Mouse (Mus musculus): ENCODE measurements around the gene Rap1a.

The Rap1a gene

DNA sequence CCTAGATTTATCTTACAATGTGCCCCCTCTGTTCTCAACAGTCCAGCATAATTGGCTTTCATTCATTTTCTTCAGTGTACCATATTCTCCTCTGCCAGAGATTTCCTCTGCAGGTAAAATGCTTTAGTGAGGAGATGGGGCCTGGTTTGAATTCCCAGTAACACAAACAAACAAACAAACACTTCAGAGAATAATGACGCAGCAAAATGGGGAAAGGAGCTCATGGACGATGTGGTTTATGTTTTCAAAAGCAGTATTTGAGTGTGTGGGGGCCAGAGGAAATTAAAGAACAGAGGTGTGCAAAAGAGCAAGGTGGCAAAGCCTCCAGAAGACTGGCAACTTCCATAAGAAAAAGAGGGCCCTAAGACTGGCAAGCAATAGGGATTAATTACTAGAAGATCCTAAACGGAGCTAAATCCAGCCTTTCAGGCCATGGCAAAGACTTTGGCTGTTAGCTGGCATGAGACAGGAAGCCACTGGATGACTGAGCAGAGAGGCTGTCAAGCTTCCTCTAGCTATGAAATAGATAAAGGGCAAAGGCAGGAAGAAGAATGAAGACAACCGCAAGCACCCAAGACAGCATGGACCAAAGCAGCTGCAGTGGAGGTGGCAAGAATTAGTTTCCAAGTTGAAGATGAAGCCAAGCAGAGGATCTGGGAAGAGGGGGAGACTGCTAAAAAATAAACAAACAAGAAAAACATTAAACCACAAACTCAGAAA lies 37.8 kb downstream of the Rap1a start:
- no peak for DNase-seq (ENCODE audit: low read depth, low spot score)

DNA sequence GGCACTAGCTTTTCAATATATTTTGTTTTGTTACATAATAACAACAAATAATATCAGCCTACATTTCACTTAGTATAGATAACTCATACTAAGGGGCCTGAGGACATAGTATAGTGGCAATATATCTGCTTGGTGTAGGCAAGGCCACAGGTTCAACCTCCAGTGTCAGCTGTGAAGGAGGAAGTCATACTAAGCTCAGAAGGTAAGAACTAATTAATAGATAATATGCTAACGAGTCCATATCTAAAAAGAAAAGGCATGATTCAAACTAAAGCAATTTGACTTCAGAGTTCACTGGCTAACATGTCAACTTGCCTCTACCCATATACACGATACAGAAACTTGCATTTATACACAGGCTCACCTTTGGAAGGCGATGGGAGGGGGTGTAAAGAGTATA lies 41.1 kb downstream of the Rap1a start:
- DNase-seq (ENCODE audit: low read depth, low spot score), result no peak

- no peak for DNase-seq (ENCODE audit: low read depth, low spot score)
Measured at GRCm38 (mm10) chr3:105758658-105759057, 42.5 kb downstream of the Rap1a start.

DNA sequence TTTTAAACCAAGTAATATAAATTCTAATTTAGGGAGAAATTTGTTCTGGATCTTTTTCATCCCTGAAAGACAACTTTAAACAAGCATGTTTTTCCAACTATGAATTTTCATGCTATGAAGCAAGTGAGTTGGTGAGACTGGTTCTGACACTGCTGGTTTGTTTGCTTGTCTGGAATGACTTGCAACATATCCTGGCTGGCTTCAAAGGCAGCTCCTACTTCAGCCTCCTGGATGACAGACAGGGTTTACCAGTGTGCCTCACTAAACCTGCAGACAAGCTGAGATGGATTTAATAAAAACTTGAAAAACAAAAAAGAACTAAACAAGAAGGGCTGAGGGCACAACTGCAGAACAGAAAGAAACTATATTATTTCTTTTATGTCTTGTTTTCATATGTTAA lies 43.0 kb downstream of the Rap1a start:
- DNase-seq (ENCODE audit: low read depth, low spot score), result no peak

DNA sequence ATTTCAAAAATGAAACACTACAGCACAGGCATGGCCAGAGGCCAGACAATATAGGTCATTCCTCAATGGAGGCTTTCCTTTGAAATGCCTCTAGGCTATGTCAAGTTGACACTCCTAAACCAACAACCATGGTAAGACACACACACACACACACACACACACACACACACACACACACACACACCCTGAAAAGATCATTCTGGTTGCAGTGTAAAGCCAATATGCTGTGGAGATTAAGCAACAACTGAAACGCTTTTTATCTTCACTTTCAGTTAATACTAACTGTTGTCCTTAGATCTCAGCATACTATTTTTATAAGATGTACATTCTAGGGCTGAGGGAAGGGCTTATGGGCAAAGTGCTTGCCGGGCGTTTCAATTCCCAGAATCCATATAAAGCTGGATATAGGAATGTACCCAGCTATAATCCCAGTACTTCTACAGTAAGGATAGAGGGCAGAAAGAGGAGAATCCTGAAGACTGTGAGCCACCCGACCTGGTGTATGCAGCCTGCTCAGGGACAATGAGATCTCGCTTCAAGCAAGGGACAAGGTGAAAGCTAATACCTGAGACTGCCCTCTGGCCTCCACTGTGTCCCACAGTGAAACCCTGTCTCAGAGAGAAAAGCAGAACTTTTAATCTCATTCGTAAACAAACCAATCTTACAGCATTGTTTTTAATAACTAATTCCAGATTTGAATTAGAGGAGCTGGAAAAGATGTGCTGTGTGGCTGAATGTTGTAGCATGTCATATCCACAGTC lies 43.6 kb downstream of the Rap1a start:
- no peak for DNase-seq (ENCODE audit: low read depth, low spot score)

GRCm38 (mm10) chr3:105756505-105756904 lies 44.6 kb downstream of the Rap1a start:
- DNase-seq (ENCODE audit: low read depth, low spot score), result no peak

DNA sequence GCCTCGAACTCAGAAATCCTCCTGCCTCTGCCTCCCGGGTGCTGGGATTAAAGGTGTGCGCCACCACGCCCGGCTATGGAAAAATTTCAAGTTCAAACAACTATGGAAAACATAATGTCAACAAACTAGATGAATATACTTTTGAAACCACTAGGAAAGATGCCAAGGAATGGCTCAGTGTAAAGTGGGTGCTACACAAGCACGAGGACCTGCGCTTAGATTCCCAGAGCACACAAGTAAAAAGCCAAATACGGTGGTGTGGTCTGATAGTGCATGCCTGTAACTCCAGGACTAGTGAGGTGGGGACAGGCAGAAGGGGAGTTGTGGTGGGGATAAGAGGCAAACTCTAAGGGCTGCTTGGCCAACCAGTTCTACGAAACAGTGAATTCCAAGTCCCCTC lies 46.0 kb downstream of the Rap1a start:
- no peak for DNase-seq (ENCODE audit: low read depth, low spot score)

DNA sequence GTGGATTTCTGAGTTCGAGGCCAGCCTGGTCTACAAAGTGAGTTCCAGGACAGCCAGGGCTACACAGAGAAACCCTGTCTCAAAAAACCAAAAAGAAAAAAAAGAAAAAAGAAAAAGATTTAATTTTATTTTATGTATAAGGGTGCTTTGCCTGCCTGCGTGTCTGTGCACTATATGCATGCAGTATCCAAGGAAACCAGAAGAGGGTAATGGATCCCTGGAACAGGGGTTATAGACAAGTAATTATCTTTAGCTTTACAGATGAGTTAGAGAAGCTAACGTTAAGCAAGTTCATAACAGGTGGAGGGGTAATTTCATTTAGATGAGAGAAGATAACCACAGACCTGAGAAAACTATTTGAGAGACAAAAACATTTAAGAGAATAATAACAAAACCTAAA lies 47.0 kb downstream of the Rap1a start:
- no peak for DNase-seq (ENCODE audit: low read depth, low spot score)

- DNase-seq (ENCODE audit: low read depth, low spot score), result no peak
Measured at GRCm38 (mm10) chr3:105750810-105751209, 50.3 kb downstream of the Rap1a start.

DNA sequence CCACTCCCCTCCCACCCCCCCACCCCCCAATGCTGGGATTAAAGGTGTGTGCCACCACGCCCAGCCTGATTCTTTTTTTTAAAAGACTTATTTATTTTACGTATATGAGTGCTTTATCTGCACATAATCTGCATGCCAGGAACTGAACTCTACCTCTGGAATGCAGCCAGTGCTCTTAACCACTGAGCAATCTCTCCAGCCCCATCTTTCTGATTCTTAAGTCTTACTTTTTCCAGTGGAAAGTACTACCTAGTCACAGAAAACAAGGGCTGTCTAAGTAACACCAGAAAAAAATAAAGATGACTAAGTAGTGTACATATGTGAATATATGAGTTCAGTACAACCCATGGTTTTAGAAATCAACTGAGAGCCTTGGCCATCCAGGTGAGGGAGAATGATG lies 54.6 kb downstream of the Rap1a start:
- DNase-seq (ENCODE audit: low read depth, low spot score), result no peak

DNA sequence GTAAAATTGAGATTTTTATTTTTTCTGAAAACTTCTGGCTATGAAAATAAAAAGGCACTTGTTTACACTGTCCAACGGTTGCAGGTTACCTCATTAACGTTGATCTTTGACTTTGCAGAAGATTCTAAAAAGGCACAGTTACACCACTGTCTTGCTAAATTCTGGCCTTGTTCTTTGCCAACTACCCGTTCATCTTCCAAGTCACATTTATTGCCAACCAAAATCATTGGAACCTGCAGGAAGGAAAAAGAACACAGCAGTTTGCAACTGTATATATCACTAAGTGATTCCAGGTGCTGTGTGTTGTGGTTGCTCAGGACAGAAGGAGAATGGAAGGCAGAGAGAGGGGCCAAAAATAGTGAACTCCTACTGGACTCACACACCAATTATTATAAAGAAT lies 63.5 kb downstream of the Rap1a start:
- no peak for DNase-seq (ENCODE audit: low read depth, low spot score)

- DNase-seq (ENCODE audit: low read depth, low spot score), result no peak
Measured at GRCm38 (mm10) chr3:105737070-105737469, 64.1 kb downstream of the Rap1a start.

- DNase-seq (ENCODE audit: low read depth, low spot score), result no peak
Measured at GRCm38 (mm10) chr3:105736148-105736547, 65.0 kb downstream of the Rap1a start.

- DNase-seq (ENCODE audit: low read depth, low spot score), result no peak
Measured at GRCm38 (mm10) chr3:105735285-105735684, 65.9 kb downstream of the Rap1a start.

DNA sequence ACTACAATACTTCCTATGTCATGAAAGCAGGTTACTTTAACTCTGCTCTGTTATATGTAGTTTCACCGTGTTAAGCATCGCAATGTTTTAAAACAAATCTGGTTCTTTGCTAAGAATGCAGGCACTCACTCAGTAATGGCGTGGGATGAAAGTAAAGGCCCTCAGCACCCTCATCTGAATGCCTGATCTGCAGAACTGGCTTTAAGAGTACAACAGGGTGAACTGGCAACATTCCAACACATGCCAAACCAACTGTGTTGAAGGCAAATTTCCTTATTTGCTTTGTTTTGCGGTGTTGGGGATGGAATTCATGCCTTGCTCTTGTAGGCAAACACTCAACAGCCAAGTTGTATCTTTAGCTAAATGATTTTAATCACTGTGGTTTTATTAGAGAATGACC lies 67.6 kb downstream of the Rap1a start:
- DNase-seq (ENCODE audit: low read depth, low spot score), result no peak

DNA sequence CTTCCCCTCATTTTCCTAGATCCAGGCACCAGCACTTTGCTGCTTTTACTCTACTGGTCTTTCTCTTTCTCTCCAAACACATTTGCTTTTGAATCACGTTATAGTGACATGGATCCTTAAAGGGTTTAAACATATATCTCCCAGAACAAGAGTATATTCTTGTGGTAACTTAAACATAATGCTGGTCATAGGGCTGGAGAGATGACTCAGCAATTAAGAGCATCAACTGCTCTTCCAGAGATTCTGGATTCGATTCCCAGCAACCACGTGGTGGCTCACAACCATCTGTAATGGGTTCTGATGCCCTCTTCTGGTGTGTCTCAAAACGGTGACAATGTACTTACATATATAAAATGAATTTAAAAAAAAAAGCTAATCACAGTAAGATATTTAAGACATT lies 68.8 kb downstream of the Rap1a start:
- DNase-seq (ENCODE audit: low read depth, low spot score), result no peak

DNA sequence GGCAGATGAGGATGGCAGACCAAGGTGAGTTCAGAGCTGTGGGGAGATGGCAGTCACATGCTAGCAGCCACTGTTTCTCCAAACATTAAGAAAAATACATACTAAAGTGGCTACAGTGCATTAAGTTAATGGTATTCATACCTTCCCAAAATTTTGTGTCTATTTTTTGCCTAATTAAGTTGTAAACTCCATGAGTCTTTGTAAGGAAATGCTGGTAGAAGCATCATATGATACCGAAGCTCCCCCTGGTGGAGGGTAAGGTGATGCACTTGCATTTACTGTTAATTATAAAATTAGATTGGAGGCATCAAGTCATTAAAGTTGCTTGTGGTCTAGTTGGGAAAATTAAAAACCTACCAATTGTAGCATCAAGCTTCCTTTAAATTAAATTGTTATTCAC lies 75.1 kb downstream of the Rap1a start:
- peak; percentile 61 for DNase-seq (ENCODE audit: low read depth, low spot score)

GRCm38 (mm10) chr3:105722510-105722909 lies 78.6 kb downstream of the Rap1a start:
- DNase-seq (ENCODE audit: low read depth, low spot score), result no peak

GRCm38 (mm10) chr3:105721681-105722201 lies 79.4 kb downstream of the Rap1a start:
- peak; percentile 78 for DNase-seq (ENCODE audit: low read depth, low spot score)

DNA sequence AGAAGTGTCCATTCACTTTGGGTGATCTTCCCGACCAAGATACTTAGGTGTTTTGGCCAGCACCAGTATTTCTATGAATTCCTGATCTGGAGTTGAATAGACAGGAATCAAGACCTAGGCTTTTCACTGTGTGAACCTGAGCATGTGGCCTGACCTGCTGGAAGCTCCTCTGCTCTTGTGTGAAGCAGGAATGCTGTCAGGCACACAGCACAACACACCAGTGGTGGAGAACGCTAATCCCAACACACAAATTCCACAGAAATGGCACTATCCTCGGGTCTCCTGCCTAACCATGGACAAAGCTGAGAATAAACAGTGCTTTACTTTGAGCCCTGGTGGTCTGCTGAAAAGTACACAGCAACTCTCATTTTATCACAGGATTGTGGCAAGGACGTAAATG lies 80.6 kb downstream of the Rap1a start:
- no peak for DNase-seq (ENCODE audit: low read depth, low spot score)

DNA sequence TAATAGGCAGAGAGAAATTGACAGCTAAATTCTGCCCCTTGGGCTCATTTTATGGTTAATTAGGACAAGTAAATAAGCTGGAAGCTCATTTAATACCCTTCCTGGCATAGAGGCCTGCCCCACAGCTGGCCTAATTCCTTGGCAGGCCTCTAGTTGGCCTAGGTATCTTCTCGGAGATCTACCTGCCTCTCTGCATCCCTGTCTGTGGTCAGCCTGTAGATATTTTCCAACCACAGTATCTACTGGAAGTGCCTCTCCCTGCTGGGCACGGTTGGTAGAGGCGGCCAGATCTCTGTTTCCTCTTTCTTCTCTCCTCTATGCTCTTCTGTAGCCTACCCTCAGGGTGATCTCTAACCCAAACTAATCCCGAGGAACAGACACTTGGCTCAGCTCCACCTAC lies 81.2 kb downstream of the Rap1a start:
- DNase-seq (ENCODE audit: low read depth, low spot score), result no peak

DNA sequence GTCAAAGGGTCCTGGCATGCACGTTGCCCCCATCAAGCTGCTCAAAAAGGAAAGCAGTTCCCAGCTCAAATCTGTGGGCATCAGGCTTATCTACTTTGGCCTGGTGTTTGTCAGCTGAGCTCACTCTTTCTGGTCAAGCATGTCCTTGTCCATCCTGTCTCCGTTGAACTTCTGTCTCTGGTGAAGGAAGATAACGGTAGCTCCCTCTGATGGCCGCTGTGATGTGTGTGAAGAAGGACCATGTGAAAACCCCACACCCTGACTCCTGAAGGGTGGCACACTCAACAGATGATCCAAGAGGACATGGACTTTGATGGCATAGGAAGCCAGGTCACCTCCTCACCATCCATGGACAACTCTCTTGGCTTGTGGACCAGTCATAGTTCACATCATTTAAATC lies 82.4 kb downstream of the Rap1a start:
- no peak for DNase-seq (ENCODE audit: low read depth, low spot score)
